Mouse (Mus musculus) bone marrow, adult 2 months (tissue): ENCODE measurements around the gene Rps6kb2.

Source experiments
- CTCF ChIP-seq: fragments of 200-500 bp; IDR thresholded peaks from 2 replicates; pipeline ENCODE4 v1.5.1; 2011; ENCODE audit warnings: low read length, control low read depth; ENCODE audit not compliant: control insufficient read depth, insufficient read depth
- POLR2A ChIP-seq: fragments of 200-500 bp; IDR thresholded peaks from 2 replicates; pipeline ENCODE4 v1.6.1; 2011; ENCODE audit warnings: low read depth, mild to moderate bottlenecking, control low read depth, low read length, borderline replicate concordance; ENCODE audit not compliant: control insufficient read depth

DNA sequence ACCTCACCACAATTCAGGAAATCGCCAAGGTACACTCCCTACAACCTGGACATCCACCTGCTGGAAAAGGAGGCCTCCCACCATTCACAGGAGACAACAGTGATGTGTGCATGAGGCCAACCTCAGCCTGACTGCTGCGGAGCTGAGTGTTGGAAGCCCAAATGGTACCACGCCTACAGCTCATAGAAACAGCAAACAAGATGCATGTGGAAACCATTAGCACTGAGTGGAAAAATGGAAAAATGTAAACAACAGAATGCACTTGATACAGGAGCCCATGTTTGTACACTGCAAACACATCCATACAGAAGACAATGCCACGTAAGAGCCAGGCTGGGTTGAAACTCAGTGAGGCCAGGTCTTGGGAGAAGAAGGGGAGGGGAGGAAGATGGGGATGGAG is 38.7 kb downstream of the Rps6kb2 start:
- TF ChIP-seq CTCF = no peak
- no peak for TF ChIP-seq POLR2A
